Mouse (Mus musculus): ENCODE measurements around the gene Cacnb2.

DNA sequence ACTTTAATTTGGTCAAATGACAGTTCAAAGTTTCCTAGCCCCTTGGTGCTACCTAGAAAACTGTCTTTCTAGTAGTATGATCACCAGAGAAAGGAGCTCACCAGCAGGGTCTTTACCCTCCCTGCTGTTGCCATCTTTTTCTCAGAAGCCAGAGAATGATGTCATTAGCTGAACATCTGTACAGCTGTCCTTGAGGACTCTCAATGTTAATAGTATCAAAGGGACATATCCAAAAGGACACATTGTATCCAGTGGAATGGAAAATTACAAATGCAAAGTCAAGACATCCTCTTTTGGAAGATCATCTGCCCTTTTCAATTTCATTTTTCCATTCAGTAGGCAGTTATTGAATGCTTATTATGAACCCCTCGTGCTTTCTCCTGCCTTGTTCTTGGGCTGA is 247.9 kb downstream of the Cacnb2 start:
- TF ChIP-seq ZC3H11A (IDR thresholded peaks at IDR 0.05; ENCODE audit: borderline replicate concordance, low read depth, low read length) (no peak), HCFC1 (IDR thresholded peaks at IDR 0.05; ENCODE audit: borderline replicate concordance, insufficient read depth, low read length) (no peak), CHD2 (IDR thresholded peaks at IDR 0.05; ENCODE audit: low read depth, low read length) (no peak), ZNF384 (IDR thresholded peaks at IDR 0.05; ENCODE audit: low read depth, low read length) (no peak), MAFK (IDR thresholded peaks at IDR 0.05; ENCODE audit: insufficient read depth, low read depth, low read length) (no peak)

Measured in ES-E14 (cell line).